Mouse (Mus musculus) right cerebral cortex, postnatal 14 days (tissue): ENCODE measurements around the gene Baz2a.
"Not testable (repeated sequence)": the region's sequence is repeated elsewhere in the genome, so short reads cannot be mapped to it uniquely, and the experiment has no call there.

ENCODE experiments used
- DNase-seq: peaks from one replicate; pipeline ENCODE4 v3.0.0; 2022

Gene Baz2a

DNA sequence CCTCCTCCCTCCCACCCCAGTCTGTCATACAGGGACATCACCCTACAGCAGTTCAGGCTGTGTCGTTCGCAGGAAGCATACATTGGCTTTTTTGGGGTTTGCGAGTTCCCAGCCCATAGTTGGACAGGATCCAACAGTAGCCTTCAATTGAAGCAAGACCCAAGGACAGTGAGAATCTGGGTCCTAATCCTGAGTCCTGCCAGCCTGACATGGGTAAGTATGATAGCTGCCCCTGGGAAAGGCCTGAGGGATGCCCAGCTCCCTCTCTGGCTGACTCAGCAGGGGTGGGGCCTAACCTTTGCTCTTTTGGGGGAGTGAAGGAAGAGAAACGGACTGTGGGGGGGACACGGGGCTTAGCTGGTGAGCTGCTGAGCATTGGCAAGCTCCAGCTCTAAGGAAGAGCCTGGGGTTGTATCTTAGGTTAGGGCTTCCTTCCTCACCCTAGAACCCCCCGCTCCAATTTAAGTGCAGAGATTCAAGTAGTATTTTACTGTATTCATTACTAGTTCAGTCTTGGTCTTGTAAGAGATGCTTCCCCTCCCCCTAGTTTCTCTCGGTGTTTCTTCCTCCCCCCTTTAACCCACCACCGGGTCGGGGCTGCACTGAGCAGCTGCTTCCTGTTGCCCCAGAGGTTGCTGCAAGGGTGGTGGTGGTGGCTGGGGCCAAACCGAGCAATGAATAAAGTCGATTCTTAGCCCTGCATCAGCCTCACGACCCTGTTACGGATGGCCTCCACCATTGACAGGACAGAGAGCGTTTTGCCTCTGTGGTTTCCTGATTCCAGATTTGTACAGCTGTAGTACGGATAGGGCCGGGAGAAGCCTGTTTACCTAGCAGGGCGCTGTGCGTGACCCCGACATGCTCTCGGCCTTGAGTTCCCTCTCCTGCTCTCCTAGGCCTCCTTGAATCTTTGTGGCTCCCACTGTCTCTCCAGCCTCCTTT is at the start of gene Baz2a:
Baz2a (plus strand) TSS at position 14 of the 942 bp plus-strand sequence.
- peak; percentile 21 for DNase-seq

DNA sequence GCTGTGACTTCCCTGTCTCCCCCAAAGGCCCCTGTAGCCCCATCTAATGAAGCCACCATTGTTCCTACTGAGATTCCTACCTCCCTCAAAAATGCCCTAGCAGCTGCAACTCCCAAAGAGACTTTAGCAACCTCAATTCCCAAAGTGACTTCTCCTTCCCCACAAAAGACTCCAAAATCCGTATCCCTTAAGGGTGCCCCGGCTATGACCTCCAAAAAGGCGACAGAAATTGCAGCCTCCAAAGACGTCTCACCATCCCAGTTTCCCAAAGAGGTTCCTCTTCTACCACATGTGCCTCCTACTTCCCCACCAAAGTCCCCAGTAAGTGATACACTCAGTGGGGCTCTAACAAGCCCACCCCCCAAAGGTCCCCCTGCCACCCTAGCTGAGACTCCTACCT is 49.7 kb upstream of the Baz2a start:
- DNase-seq = no peak

DNA sequence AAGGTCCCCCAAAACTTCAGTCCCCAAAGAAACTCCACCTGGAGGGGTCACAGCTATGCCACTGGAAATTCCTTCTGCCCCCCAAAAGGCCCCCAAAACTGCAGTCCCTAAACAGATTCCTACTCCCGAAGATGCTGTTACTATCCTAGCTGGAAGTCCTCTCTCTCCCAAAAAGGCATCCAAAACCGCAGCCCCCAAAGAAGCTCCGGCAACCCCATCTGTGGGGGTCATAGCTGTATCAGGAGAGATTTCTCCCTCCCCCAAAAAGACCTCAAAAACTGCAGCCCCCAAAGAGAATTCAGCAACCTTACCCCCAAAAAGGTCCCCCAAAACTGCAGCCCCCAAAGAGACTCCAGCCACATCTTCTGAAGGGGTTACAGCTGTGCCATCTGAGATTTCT is 48.9 kb upstream of the Baz2a start:
- DNase-seq = no peak

DNA sequence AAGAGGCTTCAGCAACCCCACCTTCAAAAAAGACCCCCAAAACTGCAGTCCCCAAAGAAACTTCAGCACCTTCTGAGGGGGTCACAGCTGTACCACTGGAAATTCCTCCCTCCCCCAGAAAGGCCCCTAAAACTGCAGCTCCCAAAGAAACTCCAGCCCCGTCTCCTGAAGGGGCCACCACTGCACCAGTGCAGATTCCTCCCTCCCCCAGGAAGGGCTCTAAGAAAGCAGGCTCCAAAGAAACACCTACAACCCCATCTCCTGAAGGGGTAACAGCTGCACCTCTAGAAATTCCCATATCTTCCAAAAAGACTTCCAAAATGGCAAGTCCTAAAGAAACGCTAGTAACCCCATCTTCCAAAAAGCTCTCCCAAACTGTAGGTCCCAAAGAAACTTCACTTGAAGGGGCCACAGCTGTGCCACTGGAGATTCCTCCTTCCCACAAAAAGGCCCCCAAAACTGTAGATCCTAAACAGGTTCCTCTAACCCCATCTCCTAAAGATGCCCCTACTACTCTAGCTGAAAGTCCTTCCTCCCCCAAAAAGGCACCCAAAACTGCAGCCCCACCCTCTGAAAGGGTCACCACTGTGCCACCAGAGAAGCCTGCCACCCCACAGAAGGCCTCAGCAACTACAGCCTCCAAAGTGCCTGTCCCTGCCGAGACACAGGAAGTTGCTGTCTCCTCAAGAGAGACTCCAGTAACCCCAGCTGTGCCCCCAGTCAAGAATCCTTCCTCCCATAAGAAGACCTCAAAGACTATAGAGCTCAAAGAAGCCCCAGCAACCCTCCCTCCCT is 48.1 kb upstream of the Baz2a start:
- no peak for DNase-seq

DNA sequence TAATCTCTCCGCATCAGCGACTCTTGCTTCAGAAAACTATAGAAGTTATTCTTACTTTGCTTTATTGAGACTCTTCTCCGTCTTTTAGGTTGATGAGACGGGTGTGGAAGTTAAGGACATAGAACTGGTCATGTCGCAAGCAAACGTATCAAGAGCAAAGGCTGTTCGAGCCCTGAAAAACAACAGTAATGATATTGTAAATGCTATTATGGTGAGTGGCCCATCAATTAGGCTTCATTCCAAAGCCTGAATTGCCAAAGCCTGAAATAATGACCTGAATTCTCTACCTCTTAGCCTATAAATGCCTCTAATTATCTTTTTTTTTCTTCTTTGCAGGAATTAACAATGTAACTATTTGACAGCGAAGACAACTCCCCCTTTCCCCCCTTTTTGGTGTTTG is 43.2 kb upstream of the Baz2a start:
- no peak for DNase-seq

DNA sequence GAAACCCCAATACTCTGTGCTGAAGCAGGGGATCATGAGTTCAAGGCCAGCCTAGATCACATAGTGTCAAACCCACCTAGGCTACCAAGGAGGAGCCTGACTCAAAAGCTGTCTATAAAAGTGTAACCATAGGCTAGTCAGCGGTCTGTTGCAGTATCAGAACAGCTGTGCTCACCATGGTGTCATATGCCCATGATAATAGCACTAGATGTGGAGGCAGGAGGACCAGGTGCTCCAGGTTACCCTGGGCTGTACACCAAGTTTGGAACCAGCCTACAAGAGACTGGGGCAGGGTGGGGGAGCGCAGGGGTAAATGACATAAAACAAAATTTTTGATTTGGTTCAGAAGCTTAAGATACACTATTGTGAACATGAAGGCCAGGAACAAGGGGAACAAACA is 41.6 kb upstream of the Baz2a start:
- no peak for DNase-seq

DNA sequence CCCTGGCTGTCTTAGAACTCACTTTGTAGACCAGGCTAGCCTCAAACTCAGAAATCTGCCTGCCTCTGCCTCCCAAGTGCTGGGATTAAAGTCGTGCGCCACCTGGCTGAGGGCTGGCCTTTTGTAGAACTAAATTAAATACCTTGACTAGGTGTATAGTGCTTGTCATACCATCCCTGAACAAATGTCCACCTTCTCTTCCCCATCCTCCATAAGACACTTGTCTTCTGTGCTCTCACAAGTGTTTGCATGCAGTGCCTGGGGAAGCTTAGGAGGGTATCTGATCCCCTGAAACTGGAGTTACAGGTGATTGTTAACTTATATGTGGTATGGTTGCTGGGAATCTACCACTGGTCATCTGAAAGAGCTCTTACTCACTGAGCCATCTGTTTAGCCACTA is 41.0 kb upstream of the Baz2a start:
- no peak for DNase-seq

DNA sequence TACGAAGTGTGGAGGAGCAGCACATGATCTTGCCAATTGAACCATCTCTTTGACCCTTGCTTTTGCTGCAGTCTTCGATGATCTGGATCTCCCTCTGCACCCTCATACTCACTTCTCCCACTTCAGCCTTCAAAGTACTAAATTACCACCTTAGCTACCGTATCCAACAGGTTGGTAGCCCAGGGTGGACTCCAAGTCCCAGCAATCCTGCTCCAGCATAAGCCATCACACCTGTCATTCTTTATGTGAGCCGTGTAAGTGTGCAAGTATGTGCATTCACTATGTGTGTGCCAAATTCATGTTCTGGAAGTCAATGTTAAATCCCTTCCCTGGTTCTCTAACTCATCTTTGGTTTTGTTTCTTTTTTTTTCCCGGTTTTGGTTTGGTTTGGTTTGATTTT is 39.8 kb upstream of the Baz2a start:
- DNase-seq = no peak

DNA sequence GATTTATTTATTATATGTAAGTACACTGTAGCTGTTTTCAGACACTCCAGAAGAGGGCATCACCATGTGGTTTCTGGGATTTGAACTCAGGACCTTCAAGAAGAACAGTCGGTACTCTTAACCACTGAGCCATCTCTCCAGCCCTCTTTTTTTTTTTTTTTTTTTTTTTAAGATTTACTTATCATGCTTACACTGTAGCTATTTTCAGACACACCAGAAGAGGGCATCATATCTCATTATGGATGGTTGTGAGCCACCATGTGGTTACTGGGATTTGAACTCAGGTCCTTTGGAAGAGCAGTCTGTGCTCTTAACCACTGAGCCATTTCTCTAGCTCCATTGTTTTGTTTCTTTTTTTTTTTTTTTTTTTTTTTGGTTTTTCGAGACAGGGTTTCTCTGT is 39.2 kb upstream of the Baz2a start:
- not testable (repeated sequence) for DNase-seq

DNA sequence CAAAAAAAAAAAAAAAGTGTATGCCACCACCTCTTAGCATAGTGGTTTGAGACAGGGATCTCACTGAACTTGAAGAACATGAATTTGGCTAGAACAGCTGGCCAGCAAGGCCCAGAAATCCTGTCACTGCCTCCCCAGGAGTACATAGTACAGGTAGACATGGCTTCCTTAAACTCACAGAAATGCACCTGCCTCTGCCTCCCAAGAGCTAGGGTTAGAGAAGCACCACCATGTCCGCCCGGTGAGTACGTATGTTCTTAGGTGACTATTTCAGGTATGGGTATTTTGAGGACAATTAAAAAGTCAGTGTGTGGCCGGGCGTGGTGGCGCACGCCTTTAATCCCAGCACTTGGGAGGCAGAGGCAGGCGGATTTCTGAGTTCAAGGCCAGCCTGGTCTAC is 38.4 kb upstream of the Baz2a start:
- no peak for DNase-seq

DNA sequence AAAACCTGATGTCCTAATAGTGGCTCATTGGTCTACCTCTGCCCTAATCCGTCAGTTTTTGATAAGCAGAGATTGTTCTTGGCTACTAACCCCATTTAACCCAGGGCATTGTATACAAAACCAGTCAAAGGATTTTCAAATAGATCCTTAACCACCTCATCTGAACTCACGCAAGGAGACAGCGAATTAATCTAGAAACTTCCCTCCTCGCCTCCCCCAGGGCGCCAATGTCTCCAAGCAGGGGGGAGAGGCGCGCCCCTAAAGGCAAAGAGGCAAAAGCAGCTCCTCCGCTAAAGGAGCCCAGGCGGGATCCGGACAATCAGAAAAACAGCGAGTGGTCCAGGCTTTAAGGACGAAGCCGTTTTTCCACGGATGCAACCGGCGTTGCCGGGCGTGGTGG is 33.2 kb upstream of the Baz2a start:
- no peak for DNase-seq

DNA sequence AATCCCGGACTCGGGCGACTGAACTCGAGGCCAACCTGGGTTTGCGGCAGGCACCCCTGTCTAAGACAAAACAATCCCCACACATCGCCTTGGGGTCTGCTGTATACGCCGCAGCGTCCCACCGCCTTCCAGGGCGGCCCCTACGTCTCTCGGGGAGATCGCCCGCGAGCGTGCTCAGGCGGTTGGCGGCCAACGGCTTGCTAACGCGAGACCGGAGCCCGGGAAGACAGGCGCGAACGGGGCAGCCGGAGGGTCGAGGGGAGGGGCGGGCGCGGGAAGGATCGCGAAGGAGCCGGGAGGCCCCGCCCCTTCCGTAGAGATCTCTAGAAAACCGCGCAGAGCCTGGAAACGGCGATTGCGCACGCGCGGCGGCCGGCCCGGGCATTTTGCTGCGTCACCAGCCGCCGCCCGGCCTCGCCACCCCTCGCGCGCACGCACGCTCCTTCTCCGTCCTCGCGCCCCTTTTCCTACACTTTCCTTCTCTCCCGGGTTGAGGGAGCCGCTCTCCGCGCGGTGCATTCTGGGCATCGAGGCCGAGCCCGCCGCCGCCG is 32.7 kb upstream of the Baz2a start, which contains the start of gene Ptges3:
Ptges3 (plus strand) TSS at position 354 of the 551 bp plus-strand sequence.
- peak; percentile 99 for DNase-seq

DNA sequence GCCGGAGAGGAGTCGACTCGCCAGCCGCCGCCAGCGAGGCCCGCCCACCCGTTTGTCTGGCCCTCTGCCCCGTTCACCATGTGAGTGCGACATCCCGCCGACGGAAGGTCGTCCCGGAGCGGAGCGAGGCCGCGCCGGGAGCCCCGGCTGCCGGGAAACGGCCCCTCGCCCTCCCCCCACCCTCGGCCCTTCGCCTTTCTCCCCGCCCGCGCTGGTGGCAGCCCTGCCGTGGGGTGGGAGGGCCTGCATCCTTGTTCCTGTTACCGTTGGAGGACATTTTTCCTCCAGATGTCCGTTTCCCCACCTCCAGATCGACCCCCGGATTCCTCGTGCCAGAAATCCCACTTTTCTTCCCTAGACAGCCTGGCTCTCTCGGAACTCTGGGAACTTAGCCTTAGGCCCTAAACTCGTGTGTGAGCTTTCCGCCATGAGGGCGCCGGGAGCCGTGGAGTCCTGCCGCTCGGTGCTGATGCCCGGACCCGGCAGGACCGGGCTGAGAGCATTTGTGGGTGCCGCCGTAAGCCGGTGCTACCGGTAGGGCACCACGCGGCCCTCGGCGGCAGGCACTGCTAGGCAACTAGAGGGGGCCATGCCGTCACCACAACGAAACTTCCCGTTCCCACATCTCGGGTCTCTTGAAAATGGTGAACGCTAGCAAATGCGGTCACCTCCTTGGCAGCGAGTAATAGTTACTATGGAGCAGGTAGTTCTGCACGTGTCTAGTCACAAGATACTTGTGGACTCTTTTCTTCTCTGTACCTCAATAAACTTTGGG is 32.0 kb upstream of the Baz2a start:
- DNase-seq = peak; percentile 36

DNA sequence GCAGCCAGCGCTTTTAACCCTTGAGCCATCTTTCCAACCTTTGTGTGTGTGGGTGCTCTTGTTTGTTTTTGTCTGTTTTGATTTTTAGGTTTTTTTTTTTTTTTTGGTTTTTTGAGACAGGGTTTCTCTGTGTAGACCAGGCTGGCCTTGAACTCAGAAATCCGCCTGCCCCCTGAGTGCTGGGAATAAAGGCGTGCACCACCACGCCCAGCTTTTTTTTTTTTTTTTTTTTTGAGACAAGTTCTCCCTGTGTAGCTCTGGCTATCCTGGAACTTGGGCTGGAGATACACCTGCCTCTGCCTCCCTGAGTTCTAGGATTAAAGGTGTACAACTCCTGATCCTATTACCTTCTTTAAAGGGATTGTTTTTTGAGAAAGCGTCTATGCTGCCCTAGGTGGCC is 30.3 kb upstream of the Baz2a start:
- DNase-seq = no peak

DNA sequence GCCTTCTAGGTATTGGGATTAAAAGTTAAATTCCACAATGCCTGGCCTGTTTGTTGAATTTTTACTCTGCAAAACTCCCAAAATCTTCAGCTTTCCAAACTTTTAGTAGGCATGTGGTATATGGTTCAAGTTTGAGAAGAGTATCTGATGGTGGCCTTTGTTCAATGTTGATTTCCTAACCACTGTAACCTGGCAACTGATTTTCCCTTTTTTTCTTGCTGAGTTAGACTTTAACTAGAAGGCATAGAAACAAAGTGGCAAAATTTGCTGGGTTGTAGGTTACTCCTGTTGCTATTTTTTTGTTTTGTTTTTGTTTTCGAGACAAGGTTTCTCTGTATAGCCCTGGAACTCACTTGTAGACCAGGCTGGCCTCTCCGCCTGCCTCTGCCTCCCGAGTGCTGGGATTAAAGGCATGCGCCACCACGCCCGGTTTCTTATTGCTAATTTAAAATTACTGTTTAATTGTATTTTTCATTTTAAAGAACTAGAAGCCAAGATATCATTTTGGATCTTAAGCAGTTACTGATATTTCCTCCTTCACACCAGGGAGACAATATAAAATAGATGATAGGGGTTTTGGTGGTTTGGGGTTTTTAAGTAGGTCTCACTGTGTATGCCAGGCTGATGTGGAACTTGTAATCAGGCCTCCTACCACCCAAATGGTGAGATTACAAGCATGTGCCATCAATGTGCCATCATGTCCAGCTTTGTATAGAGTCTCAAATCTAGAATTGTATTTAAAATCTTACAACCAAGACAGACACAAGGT is 29.0 kb upstream of the Baz2a start:
- DNase-seq = no peak

DNA sequence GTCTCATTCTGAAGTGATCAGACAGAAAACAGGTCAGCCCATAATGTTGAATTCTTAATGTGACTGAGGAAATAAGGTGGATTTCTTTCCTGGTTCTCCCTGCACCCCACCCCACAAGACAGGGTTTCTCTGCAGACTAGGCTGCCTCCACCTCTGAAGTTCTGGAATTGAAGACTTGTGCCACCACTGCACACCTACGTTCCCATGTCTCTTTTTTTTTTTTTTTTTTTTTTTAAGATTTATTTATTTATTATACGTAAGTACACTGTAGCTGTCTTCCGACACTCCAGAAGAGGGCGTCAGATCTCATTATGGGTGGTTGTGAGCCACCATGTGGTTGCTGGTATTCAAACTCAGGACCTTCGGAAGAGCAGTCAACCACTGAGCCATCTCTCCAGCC is 25.3 kb upstream of the Baz2a start:
- DNase-seq = no peak

DNA sequence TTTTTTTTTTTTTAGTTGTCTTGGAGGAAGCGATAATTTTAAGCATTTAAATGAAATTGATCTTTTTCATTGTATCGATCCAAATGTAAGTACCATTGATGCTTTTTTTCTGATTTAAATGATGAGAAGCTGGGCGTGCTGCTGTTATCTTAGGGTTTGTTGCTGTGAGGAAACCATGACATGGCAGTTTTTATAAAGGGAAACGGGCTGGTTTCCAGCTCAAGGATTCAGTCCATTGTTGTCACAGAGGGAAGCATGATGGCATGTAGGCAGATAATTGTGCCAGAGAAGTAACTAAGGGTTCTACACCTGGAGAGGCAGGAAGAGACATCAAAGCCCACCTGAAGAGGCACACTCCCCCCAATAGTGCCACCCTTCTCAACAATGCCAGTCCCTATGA is 22.2 kb upstream of the Baz2a start:
- DNase-seq = no peak

DNA sequence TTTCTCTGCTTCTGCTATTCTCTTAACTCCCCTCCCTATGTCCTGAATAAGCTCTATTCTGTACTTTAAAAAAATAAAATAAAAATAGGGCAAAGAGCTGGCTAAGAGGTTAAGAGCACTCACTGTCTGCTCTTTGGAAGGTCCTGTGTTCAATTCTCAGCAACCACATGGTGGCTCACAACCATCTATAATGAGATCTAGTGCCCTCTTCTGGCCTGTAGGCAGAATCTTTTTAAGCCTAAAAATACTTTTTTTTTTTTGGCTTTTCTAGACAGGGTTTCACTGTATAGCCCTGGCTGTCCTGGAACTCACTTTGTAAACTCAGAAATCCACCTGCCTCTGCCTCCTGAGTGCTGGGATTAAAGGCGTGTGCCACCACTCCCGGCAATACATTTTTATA is 20.9 kb upstream of the Baz2a start:
- not testable (repeated sequence) for DNase-seq

DNA sequence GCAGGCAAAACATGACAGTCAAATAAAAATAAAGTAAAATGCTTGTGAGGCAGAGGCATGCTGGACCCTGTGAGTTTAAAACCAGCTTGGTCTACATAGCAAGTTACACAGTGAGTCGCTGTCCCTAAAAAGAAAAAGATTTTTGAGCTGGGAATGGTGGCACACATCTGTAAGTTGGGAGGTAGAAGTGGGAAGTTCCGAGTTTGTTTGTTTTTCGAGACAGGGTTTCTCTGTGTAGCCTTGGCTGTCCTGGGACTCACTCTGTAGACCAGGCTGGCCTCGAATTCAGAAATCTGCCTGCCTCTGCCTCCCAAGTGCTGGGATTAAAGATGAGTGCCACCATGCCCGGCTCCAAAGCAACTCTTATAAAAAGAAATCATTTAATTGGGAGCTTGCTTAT is 13.1 kb upstream of the Baz2a start:
- DNase-seq = not testable (repeated sequence)

DNA sequence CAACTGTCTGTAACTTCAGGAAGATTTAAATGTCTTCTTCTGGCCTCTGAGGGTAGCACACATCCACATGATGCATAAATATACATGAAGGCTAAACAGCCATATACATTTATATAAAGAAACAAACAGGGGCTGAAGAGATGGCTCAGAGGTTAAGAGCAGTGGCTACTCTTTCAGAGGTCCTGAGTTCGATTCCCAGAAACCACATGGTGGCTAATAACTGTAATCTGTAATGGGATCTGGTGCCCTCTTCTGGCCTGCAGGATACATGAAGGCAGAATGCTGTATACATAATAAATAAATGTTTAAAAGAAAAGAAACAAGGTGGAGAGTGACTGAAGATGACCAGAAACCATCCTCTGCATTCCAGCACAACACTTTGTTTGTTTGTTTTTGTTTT is 10.9 kb upstream of the Baz2a start:
- peak; percentile 17 for DNase-seq

DNA sequence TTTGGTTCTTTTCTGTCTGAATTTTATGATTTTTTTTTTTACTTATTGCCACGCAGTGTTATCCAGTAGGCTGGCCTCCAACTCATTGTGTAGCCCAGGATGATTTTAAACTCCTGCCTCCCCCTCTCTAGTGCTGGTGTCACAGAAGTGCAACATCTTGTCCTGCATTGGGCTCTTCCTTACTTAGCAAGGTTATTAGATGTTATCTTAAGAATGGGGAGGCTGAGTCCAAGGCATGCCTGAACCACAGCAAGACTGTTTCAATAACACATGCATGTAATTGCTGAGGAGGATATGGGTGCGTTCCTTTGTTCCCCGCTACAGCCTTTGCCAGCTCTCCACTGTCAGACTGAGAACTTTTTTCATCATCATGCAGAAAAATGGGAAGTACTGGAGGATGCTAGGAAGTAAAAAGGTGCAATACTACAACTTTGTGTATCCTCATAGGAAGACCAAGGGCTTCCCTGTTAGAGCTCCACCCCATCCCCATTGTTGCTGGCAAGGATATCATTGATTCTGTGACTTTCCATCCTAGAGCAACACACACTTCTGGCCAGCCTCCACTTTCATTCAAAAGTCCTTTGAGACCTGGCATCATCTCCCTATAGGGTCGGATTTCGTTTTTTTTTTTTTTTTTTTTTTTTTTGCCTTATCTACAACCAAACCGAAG is 9.4 kb upstream of the Baz2a start:
- DNase-seq = no peak

DNA sequence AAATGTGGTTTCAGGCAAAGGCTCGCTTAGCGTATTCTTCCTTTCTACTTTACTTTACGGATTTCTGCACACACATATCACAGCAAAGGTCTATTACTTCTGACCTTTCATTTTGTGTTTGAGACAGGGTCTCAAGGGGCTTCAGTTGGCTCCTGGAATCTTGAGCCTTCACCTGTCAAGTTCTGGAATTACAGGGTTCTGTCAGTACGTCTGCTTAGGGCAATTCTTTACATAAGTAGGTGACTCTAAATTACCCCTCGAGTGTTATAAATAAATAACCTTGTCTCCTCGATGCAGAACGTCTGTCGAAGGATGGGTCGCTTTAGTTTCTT is 8.9 kb upstream of the Baz2a start:
- no peak for DNase-seq
